Mouse (Mus musculus) lung, postnatal 0 days (tissue): Measurements from ENCODE around the gene Evi5l. TPM values are rescaled to one million over a fixed set of nuclear protein-coding genes. Genes with fewer than 3 reads are reported as not detected.

Source experiments
- ATAC-seq: fragments of 200-750 bp; cut with Nextera tagmentation; 2 replicates; pipeline ENCODE4 v1.8.0; 2017; ENCODE audit warnings: moderate library complexity
- DNase-seq: peaks from one replicate; pipeline ENCODE4 v3.0.0-alpha.2; 2016; ENCODE audit warnings: low spot score
- H3K27ac ChIP-seq: fragments of 300-500 bp; sonication (generic); 2 replicates; pipeline ENCODE4 v1.5.1; 2014; ENCODE audit warnings: antibody characterized with exemption, mild to moderate bottlenecking, low read length, mixed read lengths
- H3K27me3 ChIP-seq: fragments of 300-500 bp; sonication (generic); replicated peaks from 2 replicates; pipeline ENCODE4 v1.6.1; 2014; ENCODE audit warnings: low read length, mixed read lengths; ENCODE audit not compliant: insufficient read depth
- H3K36me3 ChIP-seq: fragments of 300-500 bp; sonication (generic); 2 replicates; pipeline ENCODE4 v1.6.1; 2014; ENCODE audit warnings: low read length, mixed read lengths; ENCODE audit not compliant: insufficient read depth
- H3K4me1 ChIP-seq: fragments of 300-500 bp; sonication (generic); 2 replicates; pipeline ENCODE4 v1.6.1; 2014; ENCODE audit warnings: antibody characterized with exemption, low read depth, low read length, mixed read lengths; ENCODE audit not compliant: insufficient read depth
- H3K4me2 ChIP-seq: fragments of 300-500 bp; sonication (generic); replicated peaks from 2 replicates; pipeline ENCODE4 v1.6.1; 2014; ENCODE audit warnings: low read depth, mild to moderate bottlenecking, low read length, moderate library complexity, mixed read lengths
- H3K4me3 ChIP-seq: fragments of 300-500 bp; sonication (generic); 2 replicates; pipeline ENCODE4 v1.5.1; 2014; ENCODE audit warnings: low read depth, low read length
- H3K9ac ChIP-seq: fragments of 300-500 bp; sonication (generic); replicated peaks from 2 replicates; pipeline ENCODE4 v1.6.1; 2014; ENCODE audit warnings: low read depth, mild to moderate bottlenecking
- H3K9me3 ChIP-seq: fragments of 300-500 bp; sonication (generic); 2 replicates; pipeline ENCODE4 v1.6.1; 2016; ENCODE audit warnings: low read length, mixed read lengths
- CTCF ChIP-seq: IDR thresholded peaks from 2 replicates; pipeline ENCODE4 v1.5.1; 2016; ENCODE audit warnings: antibody characterized with exemption, mild to moderate bottlenecking
- EP300 ChIP-seq: IDR thresholded peaks from 2 replicates; pipeline ENCODE4 v1.6.1; 2016; ENCODE audit warnings: antibody characterized with exemption, mild to moderate bottlenecking, control low read depth
- WGBS: fragments of 180-500 bp; shearing (Covaris S2); extraction: QIAGEN DNeasy Blood & Tissue Kit; methylation state at CpG from one replicate; pipeline ENCODE4 v1.1.7; 2014; 5-methylcytosine and 5-hydroxymethylcytosine counted together
- polyA plus RNA-seq: library from polyadenylated mRNA; unstranded; fragments of >200 nt; fragmentation: Nextera tagmentation; extraction: Ambion mirVana; gene quantifications from 2 replicates; pipeline ENCODE4 v1.2.1, GENCODE M21; 2015

The Evi5l gene
- polyA plus RNA-seq, 1 experiment from 2014 or later = 11.9 TPM

- peak; percentile 87 for ATAC-seq
- no peak overlapping the region for H3K9ac ChIP-seq
- no peaks in the 10 kb centered on the region for H3K9me3 ChIP-seq
- DNase-seq = peak; percentile 82
- H3K27me3 ChIP-seq = no peaks in the 10 kb centered on the region
- 0 out of 2 replicates have a peak overlapping the region, but pooled peaks have one; percentile 21 for H3K4me2 ChIP-seq
- TF ChIP-seq EP300 = no peak
- TF ChIP-seq CTCF = no peak
- H3K4me1 ChIP-seq = no peaks in the 10 kb centered on the region
- no peaks in the 10 kb centered on the region for H3K36me3 ChIP-seq
- H3K4me3 ChIP-seq = no peak overlapping the region
- WGBS = 43% methylated on average over 10 of the region's 10 CpGs
- H3K27ac ChIP-seq = peak overlapping the region; percentile 70
Observed at GRCm38 (mm10) chr8:4230612-4231351, 64.4 kb downstream of the Evi5l start.

GRCm38 (mm10) chr8:4237814-4238433, 71.6 kb downstream of the Evi5l start:
- Histone ChIP-seq H3K4me3 (peak overlapping the region; percentile 77), H3K9ac (peak overlapping the region; percentile 78), H3K4me2 (peak overlapping the region; percentile 85), H3K27ac (peak overlapping the region; percentile 95), H3K4me1 (peaks cover 9% of the 10 kb centered on the region; the same call in 1 of the 2 replicates), H3K36me3 (0 out of 2 replicates have a peak, but pooled peaks cover 3% of the 10 kb centered on the region), H3K9me3 (no peaks in the 10 kb centered on the region), H3K27me3 (no peaks in the 10 kb centered on the region)
- WGBS = 14% methylated on average over 15 of the region's 15 CpGs
- DNase-seq = peak; percentile 37
- TF ChIP-seq CTCF (no peak), EP300 (no peak)
- no peak for ATAC-seq

GRCm38 (mm10) chr8:4238434-4239192, 72.2 kb downstream of the Evi5l start, which contains the start of the genes Map2k7 and Gm49320:
TSS of gene Map2k7 (plus strand) at chr8:4238740.
TSS of gene Gm49320 (plus strand) at chr8:4238865.
- Histone ChIP-seq H3K9ac (peak within 1 kb of the TSS; percentile 78), H3K4me2 (peak within 1 kb of the TSS; percentile 85), H3K27ac (peak within 1 kb of the TSS; percentile 95), H3K4me1 (peaks cover 9% of the 10 kb centered on the region; the same call in 1 of the 2 replicates), H3K9me3 (no peaks in the 10 kb centered on the region), H3K36me3 (peaks cover 7% of the 10 kb centered on the region; the same call in 1 of the 2 replicates), H3K4me3 (peak within 1 kb of the TSS; percentile 77), H3K27me3 (no peaks in the 10 kb centered on the region)
- no peak for TF ChIP-seq EP300
- peak; percentile 75 for TF ChIP-seq CTCF
- ATAC-seq (peak; percentile 96), DNase-seq (peak; percentile 100)
- WGBS = 1% methylated on average over 56 of the region's 71 CpGs

- DNase-seq = peak; percentile 35
Observed at GRCm38 (mm10) chr8:4239193-4239890, 73.0 kb downstream of the Evi5l start.

DNA sequence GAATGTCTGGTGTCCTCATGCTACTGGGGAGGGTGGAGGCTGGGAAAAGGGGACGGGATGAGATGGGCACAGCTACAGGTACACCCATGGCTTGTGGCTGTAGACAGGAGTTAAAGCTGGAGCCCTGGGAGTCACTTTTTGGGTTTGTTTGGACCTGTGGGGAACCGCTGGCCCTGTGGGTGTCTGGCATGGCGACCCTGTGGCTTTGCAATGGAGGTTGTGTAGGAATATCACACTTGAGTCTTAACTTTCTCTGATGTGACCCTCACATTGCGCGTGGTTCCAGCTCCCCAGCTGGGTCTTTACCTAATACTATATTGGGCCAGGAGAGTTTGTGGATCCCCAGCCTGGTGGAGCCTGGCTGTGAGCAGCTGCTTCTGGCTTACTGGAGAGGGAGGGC, 78.7 kb downstream of the Evi5l start:
- TF ChIP-seq EP300 = no peak
- TF ChIP-seq CTCF = no peak
- no peak for DNase-seq
- Histone ChIP-seq H3K36me3 (peaks cover 27% of the 10 kb centered on the region), H3K9me3 (no peaks in the 10 kb centered on the region), H3K4me2 (no peak overlapping the region), H3K27me3 (no peaks in the 10 kb centered on the region), H3K9ac (no peak overlapping the region), H3K4me1 (peaks cover 2% of the 10 kb centered on the region; the same call in 1 of the 2 replicates), H3K4me3 (no peak overlapping the region), H3K27ac (no peak overlapping the region)
- 92% methylated on average over 5 of the region's 5 CpGs for WGBS
- no peak for ATAC-seq

More at GRCm38 (mm10) chr8:4239193-4239890, 73.0 kb downstream of the Evi5l start:
- WGBS = 9% methylated on average over 19 of the region's 19 CpGs
- TF ChIP-seq EP300 (no peak), CTCF (no peak)
- no peaks in the 10 kb centered on the region for H3K27me3 ChIP-seq
- H3K4me1 ChIP-seq = peaks cover 9% of the 10 kb centered on the region; the same call in 1 of the 2 replicates
- peak overlapping the region; percentile 85 for H3K4me2 ChIP-seq
- H3K27ac ChIP-seq = peak overlapping the region; percentile 95
- no peaks in the 10 kb centered on the region for H3K9me3 ChIP-seq
- peaks cover 15% of the 10 kb centered on the region; the same call in 1 of the 2 replicates for H3K36me3 ChIP-seq
- ATAC-seq = peak; percentile 7
- peak overlapping the region; percentile 77 for H3K4me3 ChIP-seq
- H3K9ac ChIP-seq = peak overlapping the region; percentile 78
